Mouse (Mus musculus) liver, adult 2 months (tissue): Measurements from ENCODE around the gene Dnaja2. TPM values are rescaled to one million over a fixed set of nuclear protein-coding genes. Genes with fewer than 3 reads are reported as not detected.

ENCODE experiments used
- DNase-seq: peaks from one replicate; pipeline ENCODE4 v3.0.0-alpha.2; 2011; ENCODE audit warnings: low read depth, low spot score; ENCODE audit errors: extremely low read depth
- H3K27ac ChIP-seq: fragments of 200-500 bp; replicated peaks from 2 replicates; pipeline ENCODE4 v1.5.1; 2012; ENCODE audit warnings: low read depth, mild to moderate bottlenecking, control low read depth, inconsistent platforms, low read length; ENCODE audit not compliant: insufficient read depth
- H3K27me3 ChIP-seq: fragments of 200-500 bp; 2 replicates; pipeline ENCODE4 v1.6.1; 2012; ENCODE audit warnings: mild to moderate bottlenecking, moderate library complexity, low read length, inconsistent platforms; ENCODE audit not compliant: control insufficient read depth, insufficient read depth
- H3K36me3 ChIP-seq: fragments of 200-500 bp; 2 replicates; pipeline ENCODE4 v1.6.1; 2012; ENCODE audit warnings: low read length, inconsistent platforms; ENCODE audit not compliant: control insufficient read depth, insufficient read depth
- H3K4me1 ChIP-seq: fragments of 200-500 bp; 2 replicates; pipeline ENCODE4 v1.6.1; 2011; ENCODE audit warnings: low read length; ENCODE audit not compliant: control insufficient read depth, insufficient read depth
- H3K4me3 ChIP-seq: fragments of 200-500 bp; 2 replicates; pipeline ENCODE4 v1.5.1; 2011; ENCODE audit warnings: low read depth, mild to moderate bottlenecking, control low read depth, low read length, moderate library complexity; ENCODE audit not compliant: insufficient read depth
- H3K79me2 ChIP-seq: fragments of 200-500 bp; 2 replicates; pipeline ENCODE4 v1.6.1; 2012; ENCODE audit warnings: inconsistent platforms, mild to moderate bottlenecking, low read length, moderate library complexity; ENCODE audit not compliant: control insufficient read depth, insufficient read depth
- H3K9ac ChIP-seq: fragments of 200-500 bp; 2 replicates; pipeline ENCODE4 v1.6.1; 2012; ENCODE audit warnings: low read depth, mild to moderate bottlenecking, control low read depth, inconsistent platforms, low read length
- CTCF ChIP-seq: fragments of 200-500 bp; IDR thresholded peaks from 2 replicates; pipeline ENCODE4 v1.5.1; 2011; ENCODE audit warnings: low read depth, low read length, control low read depth
- POLR2A ChIP-seq: fragments of 200-500 bp; IDR thresholded peaks from 2 replicates; pipeline ENCODE4 v1.6.1; 2011; ENCODE audit warnings: low read length, control low read depth; ENCODE audit not compliant: insufficient read depth; ENCODE audit errors: extremely low read depth
- WGBS: fragments of 180-500 bp; shearing (Covaris S2); methylation state at CpG from one replicate; pipeline ENCODE4 v1.1.7; 2018; 5-methylcytosine and 5-hydroxymethylcytosine counted together
- polyA plus RNA-seq: library from polyadenylated mRNA; depleted of rRNA; stranded (reverse); fragments of >200 nt; gene quantifications from 2 replicates; pipeline ENCODE4 v1.2.3, GENCODE M21; 2012; rRNA removed
- total RNA-seq: library from RNA; depleted of rRNA; stranded (reverse); fragments of >200 nt; gene quantifications from 2 replicates; pipeline ENCODE4 v1.2.3, GENCODE M21; 2014; rRNA removed

Dnaja2 gene
- total and polyA plus RNA-seq, 2 experiments = 10.4 to 65.8 TPM

DNA sequence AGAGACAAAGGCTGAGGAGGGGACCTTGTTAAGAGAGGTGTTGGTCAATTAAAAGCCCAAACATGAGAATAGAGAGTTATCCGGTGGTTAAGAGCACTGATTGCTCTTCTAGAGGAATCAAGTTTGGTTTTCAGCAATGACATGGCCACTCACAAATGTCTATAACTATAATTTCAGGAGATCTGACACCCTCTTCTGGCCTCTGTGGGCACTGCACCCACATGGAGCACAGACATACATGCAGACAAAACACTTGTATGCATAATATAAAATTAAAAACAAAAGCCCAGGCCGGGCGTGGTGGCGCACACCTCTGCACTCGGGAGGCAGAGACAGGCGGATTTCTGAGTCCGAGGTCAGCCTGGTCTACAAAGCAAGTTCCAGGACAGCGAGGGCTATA is 65.6 kb downstream of the Dnaja2 start:
- Histone ChIP-seq H3K9ac (no peak overlapping the region), H3K4me1 (peaks cover 21% of the 10 kb centered on the region), H3K4me3 (no peak overlapping the region), H3K27ac (peak overlapping the region; percentile 94), H3K27me3 (no peaks in the 10 kb centered on the region), H3K79me2 (peaks cover 8% of the 10 kb centered on the region; the same call in 1 of the 2 replicates), H3K36me3 (peaks cover 2% of the 10 kb centered on the region; the same call in 1 of the 2 replicates)
- 98% methylated on average over 8 of the region's 8 CpGs for WGBS
- DNase-seq = peak; percentile 30
- TF ChIP-seq CTCF (peak; percentile 30; the same call in 1 of the 2 replicates), POLR2A (no peak)

DNA sequence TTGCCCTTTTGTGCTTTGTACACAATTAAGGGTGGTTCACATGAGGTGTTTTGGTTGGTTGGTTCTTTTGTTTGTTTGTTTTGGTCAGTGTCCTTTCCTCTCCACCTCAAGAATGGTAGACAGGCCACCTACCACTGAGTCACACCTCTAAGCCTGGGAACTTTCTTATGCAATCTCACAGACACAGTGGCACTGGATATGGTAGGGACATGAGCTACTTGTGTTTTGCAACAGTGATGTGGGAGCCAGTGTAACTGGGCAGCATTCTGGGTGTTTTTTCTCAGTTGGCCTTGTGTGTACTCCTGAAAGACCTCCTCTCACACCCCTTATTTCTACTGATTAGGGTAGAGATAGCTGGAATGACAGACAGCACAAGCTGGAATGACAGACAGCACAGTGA is 66.5 kb downstream of the Dnaja2 start:
- peak overlapping the region; percentile 94 for H3K27ac ChIP-seq
- no peak overlapping the region; the same call in 1 of the 2 replicates for H3K9ac ChIP-seq
- H3K27me3 ChIP-seq = no peaks in the 10 kb centered on the region
- H3K4me1 ChIP-seq = peaks cover 21% of the 10 kb centered on the region
- DNase-seq = peak; percentile 100
- H3K4me3 ChIP-seq = no peak overlapping the region
- peaks cover 7% of the 10 kb centered on the region; the same call in 1 of the 2 replicates for H3K79me2 ChIP-seq
- TF ChIP-seq POLR2A (no peak), CTCF (no peak)
- H3K36me3 ChIP-seq = no peaks in the 10 kb centered on the region

DNA sequence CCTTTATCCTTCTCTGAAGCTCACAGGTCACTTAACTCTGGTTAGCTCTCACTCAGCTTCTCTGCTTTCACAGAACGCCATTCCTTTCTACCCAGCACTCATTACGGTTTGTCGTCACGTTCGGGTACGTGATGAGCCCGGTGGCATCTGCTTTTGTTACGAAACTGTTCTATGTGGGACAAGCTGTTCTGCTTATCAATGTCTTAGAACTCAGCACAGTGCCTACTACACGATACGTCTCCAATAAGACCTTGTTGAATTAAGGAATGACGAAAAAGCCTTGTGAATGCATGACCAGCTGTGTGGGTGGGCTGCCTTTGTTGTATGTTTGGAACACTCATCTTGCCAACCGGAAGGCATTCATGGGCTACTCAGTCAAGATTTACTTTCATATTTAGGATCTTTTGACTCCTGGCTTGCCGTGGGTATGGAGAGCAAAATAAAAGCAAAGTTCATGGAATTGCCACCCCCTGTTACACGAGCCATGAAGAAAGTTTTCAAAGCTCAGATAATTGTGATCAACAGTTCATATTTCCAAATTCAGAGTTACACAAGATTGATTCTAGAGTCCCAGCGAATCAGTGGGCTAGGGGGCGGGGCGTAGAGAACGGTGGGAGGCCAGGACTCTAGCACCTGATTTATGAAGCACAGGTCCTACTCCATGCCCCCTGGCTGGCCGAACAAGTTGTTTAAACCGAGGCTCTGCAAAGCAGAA is 67.1 kb downstream of the Dnaja2 start:
- TF ChIP-seq POLR2A (no peak), CTCF (no peak)
- Histone ChIP-seq H3K79me2 (peaks cover 6% of the 10 kb centered on the region; the same call in 1 of the 2 replicates), H3K27ac (peak overlapping the region; percentile 94), H3K36me3 (no peaks in the 10 kb centered on the region), H3K4me3 (0 out of 2 replicates have a peak overlapping the region, but pooled peaks have one; percentile 21), H3K27me3 (no peaks in the 10 kb centered on the region), H3K9ac (peak overlapping the region; percentile 55), H3K4me1 (peaks cover 21% of the 10 kb centered on the region)
- WGBS = 27% methylated on average over 20 of the region's 20 CpGs
- DNase-seq = peak; percentile 94

Other genes with a start within 250 kb of the Dnaja2 start
- gene Mylk3, start 169.0 kb downstream of the Dnaja2 start, total RNA-seq = 0.34 and 0.55 TPM in 2 replicates
- gene Mylk3, start 169.0 kb downstream of the Dnaja2 start, polyA plus RNA-seq = 0.20 and 0.39 TPM in 2 replicates
- 6.2 and 8.6 TPM in 2 replicates for gene 4921524J17Rik, start 122.5 kb downstream of the Dnaja2 start, total RNA-seq
- gene 4921524J17Rik, start 122.5 kb downstream of the Dnaja2 start, polyA plus RNA-seq = 2.9 TPM in 2 replicates
- gene Gpt2, start 62.8 kb downstream of the Dnaja2 start, total RNA-seq = 345 and 351 TPM in 2 replicates
- gene Gpt2, start 62.8 kb downstream of the Dnaja2 start, polyA plus RNA-seq = 135 and 180 TPM in 2 replicates
- gene Neto2, start 145.6 kb upstream of the Dnaja2 start, total RNA-seq = 0.18 and 0.20 TPM in 2 replicates
- gene Neto2, start 145.6 kb upstream of the Dnaja2 start, polyA plus RNA-seq = 0.02 TPM in 2 replicates